Mouse (Mus musculus) erythroid progenitor cell, adult 5-6 weeks (primary cell): Measurements from ENCODE around the gene Bcs1l. TPM values are rescaled to one million over a fixed set of nuclear protein-coding genes. Genes with fewer than 3 reads are reported as not detected.

Experiments used
- total RNA-seq, 2 experiments: library from RNA; stranded (forward) in 1 of 2; stranded (reverse) in 1 of 2; fragments of 150-400 nt in 1 of 2; fragments of 186-747, 209-891 nt in 1 of 2; gene quantifications; 2 replicates each; pipeline versions ENCODE4 v1.2.3 to v1.2.4; 2015 to 2017; ENCODE audit warnings: low replicate concordance in 2 of 2

Bcs1l gene
- total RNA-seq, 2 experiments from 2014 or later, result 2.9 to 18.5 TPM

Other genes with a start within 250 kb of the Bcs1l start
- not detected in 2 replicates for gene Catip, start 226.2 kb upstream of the Bcs1l start, total RNA-seq (2015; ENCODE audit: low replicate concordance)
- gene Catip, start 226.2 kb upstream of the Bcs1l start, total RNA-seq (2017; ENCODE audit: low replicate concordance), result not detected in 2 replicates
- 7.5 and 9.0 TPM in 2 replicates for gene Slc11a1, start 213.1 kb upstream of the Bcs1l start, total RNA-seq (2015; ENCODE audit: low replicate concordance)
- 12.5 and 19.4 TPM in 2 replicates for gene Slc11a1, start 213.1 kb upstream of the Bcs1l start, total RNA-seq (2017; ENCODE audit: low replicate concordance)
- gene Ctdsp1, start 196.8 kb upstream of the Bcs1l start, total RNA-seq (2015; ENCODE audit: low replicate concordance), result 64.5 and 65.0 TPM in 2 replicates
- 18.5 and 26.8 TPM in 2 replicates for gene Ctdsp1, start 196.8 kb upstream of the Bcs1l start, total RNA-seq (2017; ENCODE audit: low replicate concordance)
- not detected in 2 replicates for gene Vil1, start 178.9 kb upstream of the Bcs1l start, total RNA-seq (2015; ENCODE audit: low replicate concordance)
- 0.64 TPM in 1 of 2 replicates, not detected in the other for gene Vil1, start 178.9 kb upstream of the Bcs1l start, total RNA-seq (2017; ENCODE audit: low replicate concordance)
- 28.5 and 39.6 TPM in 2 replicates for gene Cnot9, start 82.2 kb upstream of the Bcs1l start, total RNA-seq (2015; ENCODE audit: low replicate concordance)
- gene Cnot9, start 82.2 kb upstream of the Bcs1l start, total RNA-seq (2017; ENCODE audit: low replicate concordance), result 19.6 and 43.3 TPM in 2 replicates
- gene Plcd4, start 45.4 kb upstream of the Bcs1l start, total RNA-seq (2015; ENCODE audit: low replicate concordance), result not detected in 2 replicates
- 0.39 TPM in 1 of 2 replicates, not detected in the other for gene Plcd4, start 45.4 kb upstream of the Bcs1l start, total RNA-seq (2017; ENCODE audit: low replicate concordance)
- gene Usp37, start 44.0 kb upstream of the Bcs1l start, total RNA-seq (2015; ENCODE audit: low replicate concordance), result 15.5 and 30.2 TPM in 2 replicates
- 29.0 and 33.9 TPM in 2 replicates for gene Usp37, start 44.0 kb upstream of the Bcs1l start, total RNA-seq (2017; ENCODE audit: low replicate concordance)
- 19.3 and 20.5 TPM in 2 replicates for gene Zfp142, start within 50 bp of the Bcs1l start, total RNA-seq (2015; ENCODE audit: low replicate concordance)
- gene Zfp142, start within 50 bp of the Bcs1l start, total RNA-seq (2017; ENCODE audit: low replicate concordance), result 15.4 and 19.9 TPM in 2 replicates
- 9.0 and 32.7 TPM in 2 replicates for gene Rnf25, start 13.1 kb downstream of the Bcs1l start, total RNA-seq (2015; ENCODE audit: low replicate concordance)
- 8.5 and 17.9 TPM in 2 replicates for gene Rnf25, start 13.1 kb downstream of the Bcs1l start, total RNA-seq (2017; ENCODE audit: low replicate concordance)
- not detected in 2 replicates for gene Stk36, start 13.2 kb downstream of the Bcs1l start, total RNA-seq (2015; ENCODE audit: low replicate concordance)
- not detected in 2 replicates for gene Stk36, start 13.2 kb downstream of the Bcs1l start, total RNA-seq (2017; ENCODE audit: low replicate concordance)
- 2.9 and 8.6 TPM in 2 replicates for gene Ttll4, start 73.5 kb downstream of the Bcs1l start, total RNA-seq (2015; ENCODE audit: low replicate concordance)
- 6.3 and 7.7 TPM in 2 replicates for gene Ttll4, start 73.5 kb downstream of the Bcs1l start, total RNA-seq (2017; ENCODE audit: low replicate concordance)
- gene Cyp27a1, start 125.3 kb downstream of the Bcs1l start, total RNA-seq (2015; ENCODE audit: low replicate concordance), result 5.4 and 15.5 TPM in 2 replicates
- gene Cyp27a1, start 125.3 kb downstream of the Bcs1l start, total RNA-seq (2017; ENCODE audit: low replicate concordance), result 0.98 and 3.6 TPM in 2 replicates
- gene Prkag3, start 160.9 kb downstream of the Bcs1l start, total RNA-seq (2015; ENCODE audit: low replicate concordance), result not detected in 2 replicates
- not detected in 2 replicates for gene Prkag3, start 160.9 kb downstream of the Bcs1l start, total RNA-seq (2017; ENCODE audit: low replicate concordance)
- not detected in 2 replicates for gene Wnt6, start 183.6 kb downstream of the Bcs1l start, total RNA-seq (2015; ENCODE audit: low replicate concordance)
- gene Wnt6, start 183.6 kb downstream of the Bcs1l start, total RNA-seq (2017; ENCODE audit: low replicate concordance), result not detected in 2 replicates
- gene Wnt10a, start 203.2 kb downstream of the Bcs1l start, total RNA-seq (2015; ENCODE audit: low replicate concordance), result not detected in 2 replicates
- gene Wnt10a, start 203.2 kb downstream of the Bcs1l start, total RNA-seq (2017; ENCODE audit: low replicate concordance), result not detected in 2 replicates